Mouse (Mus musculus): ENCODE data around the gene Srd5a1. TPM values are rescaled to one million over a fixed set of nuclear protein-coding genes. Genes with fewer than 3 reads are reported as not detected.
"Not testable (repeated sequence)": the region's sequence is repeated elsewhere in the genome, so short reads cannot be mapped to it uniquely, and the experiment has no call there.

The Srd5a1 gene
- 13.7 and 14.9 TPM in 2 replicates for polyA plus RNA-seq (2012; rRNA removed)

GRCm38 (mm10) chr13:69611398-69612174, at the start of gene Srd5a1:
Srd5a1 (minus strand) TSS chr13:69611442.
- peak; percentile 98 for DNase-seq (ENCODE audit: low read depth)

GRCm38 (mm10) chr13:69654508-69654907, 43.3 kb upstream of the Srd5a1 start:
- DNase-seq (ENCODE audit: low read depth), result no peak

GRCm38 (mm10) chr13:69646481-69646880, 35.2 kb upstream of the Srd5a1 start:
- DNase-seq (ENCODE audit: low read depth), result no peak

- no peak for DNase-seq (ENCODE audit: low read depth)
Observed at GRCm38 (mm10) chr13:69645694-69646423, 34.6 kb upstream of the Srd5a1 start.

- peak; percentile 79 for DNase-seq (ENCODE audit: low read depth)
Observed at GRCm38 (mm10) chr13:69644427-69645166, 33.4 kb upstream of the Srd5a1 start.

- DNase-seq (ENCODE audit: low read depth), result no peak
Observed at GRCm38 (mm10) chr13:69643937-69644336, 32.7 kb upstream of the Srd5a1 start.

- no peak for DNase-seq (ENCODE audit: low read depth)
Observed at GRCm38 (mm10) chr13:69642656-69643216, 31.5 kb upstream of the Srd5a1 start.

GRCm38 (mm10) chr13:69641017-69641416, 29.8 kb upstream of the Srd5a1 start:
- DNase-seq (ENCODE audit: low read depth), result no peak

- DNase-seq (ENCODE audit: low read depth), result no peak
Observed at GRCm38 (mm10) chr13:69640541-69640940, 29.3 kb upstream of the Srd5a1 start.

GRCm38 (mm10) chr13:69640126-69640525, 28.9 kb upstream of the Srd5a1 start:
- no peak for DNase-seq (ENCODE audit: low read depth)

- DNase-seq (ENCODE audit: low read depth), result no peak
Observed at GRCm38 (mm10) chr13:69639251-69639650, 28.0 kb upstream of the Srd5a1 start.

- no peak for DNase-seq (ENCODE audit: low read depth)
Observed at GRCm38 (mm10) chr13:69638108-69638626, 26.9 kb upstream of the Srd5a1 start.

GRCm38 (mm10) chr13:69637657-69638056, 26.4 kb upstream of the Srd5a1 start:
- DNase-seq (ENCODE audit: low read depth), result no peak

GRCm38 (mm10) chr13:69636816-69637215, 25.6 kb upstream of the Srd5a1 start:
- DNase-seq (ENCODE audit: low read depth), result no peak

GRCm38 (mm10) chr13:69636375-69636774, 25.1 kb upstream of the Srd5a1 start:
- no peak for DNase-seq (ENCODE audit: low read depth)

GRCm38 (mm10) chr13:69635836-69636235, 24.6 kb upstream of the Srd5a1 start:
- not testable (repeated sequence) for DNase-seq (ENCODE audit: low read depth)

GRCm38 (mm10) chr13:69633988-69634387, 22.7 kb upstream of the Srd5a1 start:
- no peak for DNase-seq (ENCODE audit: low read depth)

- DNase-seq (ENCODE audit: low read depth), result no peak
Observed at GRCm38 (mm10) chr13:69633551-69633950, 22.3 kb upstream of the Srd5a1 start.

GRCm38 (mm10) chr13:69631659-69632058, 20.4 kb upstream of the Srd5a1 start:
- DNase-seq (ENCODE audit: low read depth), result no peak

GRCm38 (mm10) chr13:69631111-69631510, 19.9 kb upstream of the Srd5a1 start:
- no peak for DNase-seq (ENCODE audit: low read depth)

- DNase-seq (ENCODE audit: low read depth), result no peak
Observed at GRCm38 (mm10) chr13:69630576-69630975, 19.3 kb upstream of the Srd5a1 start.

GRCm38 (mm10) chr13:69627941-69628340, 16.7 kb upstream of the Srd5a1 start:
- DNase-seq (ENCODE audit: low read depth), result no peak
